Mouse (Mus musculus): ENCODE measurements around the gene Rsad1.
A peak's percentile ranks its signal among the peaks of the same experiment; 100 is the strongest.

The Rsad1 gene

GRCm38 (mm10) chr11:94548888-94549690 is at the start of gene Rsad1:
Rsad1 (minus strand) TSS chr11:94549255.
- peak; percentile 93 for DNase-seq

- DNase-seq, result no peak
Observed at GRCm38 (mm10) chr11:94598437-94599120, 49.5 kb upstream of the Rsad1 start.

- no peak for DNase-seq
Observed at GRCm38 (mm10) chr11:94597319-94597718, 48.3 kb upstream of the Rsad1 start.

- peak; percentile 55 for DNase-seq
Observed at GRCm38 (mm10) chr11:94596311-94596852, 47.3 kb upstream of the Rsad1 start.

- DNase-seq, result no peak
Observed at GRCm38 (mm10) chr11:94587511-94587910, 38.5 kb upstream of the Rsad1 start.

GRCm38 (mm10) chr11:94585091-94585490 is 36.0 kb upstream of the Rsad1 start:
- DNase-seq, result no peak

- no peak for DNase-seq
Observed at GRCm38 (mm10) chr11:94580111-94580740, 31.2 kb upstream of the Rsad1 start.

GRCm38 (mm10) chr11:94576361-94576760 is 27.3 kb upstream of the Rsad1 start:
- no peak for DNase-seq

GRCm38 (mm10) chr11:94575036-94575435 is 26.0 kb upstream of the Rsad1 start:
- DNase-seq, result no peak

GRCm38 (mm10) chr11:94574560-94574959 is 25.5 kb upstream of the Rsad1 start:
- DNase-seq, result no peak

GRCm38 (mm10) chr11:94571850-94572249 is 22.8 kb upstream of the Rsad1 start:
- no peak for DNase-seq

- DNase-seq, result peak; percentile 82
Observed at GRCm38 (mm10) chr11:94570612-94571011, 21.6 kb upstream of the Rsad1 start.

- DNase-seq, result no peak
Observed at GRCm38 (mm10) chr11:94567326-94567725, 18.3 kb upstream of the Rsad1 start.

GRCm38 (mm10) chr11:94566534-94566933 is 17.5 kb upstream of the Rsad1 start:
- no peak for DNase-seq

- DNase-seq, result peak; percentile 36
Observed at GRCm38 (mm10) chr11:94565151-94565479, 16.1 kb upstream of the Rsad1 start.

GRCm38 (mm10) chr11:94564437-94565150 is 15.5 kb upstream of the Rsad1 start, which contains the start of gene Chad:
Chad (plus strand) TSS chr11:94565047.
- peak; percentile 50 for DNase-seq

GRCm38 (mm10) chr11:94563821-94564220 is 14.8 kb upstream of the Rsad1 start:
- no peak for DNase-seq

GRCm38 (mm10) chr11:94563383-94563782 is 14.3 kb upstream of the Rsad1 start:
- no peak for DNase-seq

GRCm38 (mm10) chr11:94558226-94558625 is 9.2 kb upstream of the Rsad1 start:
- no peak for DNase-seq

- DNase-seq, result no peak
Observed at GRCm38 (mm10) chr11:94550442-94550744, 1.3 kb upstream of the Rsad1 start.

GRCm38 (mm10) chr11:94549691-94550441 is 811 bp upstream of the Rsad1 start:
- no peak for DNase-seq

Data from thymus, postnatal 14 days (tissue).